Mouse (Mus musculus) liver, embryonic 13.5 days (tissue): Measurements from ENCODE around the gene Hlx. TPM values are rescaled to one million over a fixed set of nuclear protein-coding genes. Genes with fewer than 3 reads are reported as not detected.

Experiments
- ATAC-seq: fragments of 200-750 bp; cut with Nextera tagmentation; 2 replicates; pipeline ENCODE4 v1.8.0; 2017; ENCODE audit warnings: low read depth, mild to moderate bottlenecking, moderate number of reproducible peaks, moderate library complexity
- DNase-seq: peaks from one replicate; pipeline ENCODE4 v3.0.0; 2022
- H3K27ac ChIP-seq: fragments of 300-500 bp; sonication (generic); 2 replicates; pipeline ENCODE4 v1.5.1; 2015; ENCODE audit warnings: moderate library complexity, mild to moderate bottlenecking, inconsistent platforms
- H3K27me3 ChIP-seq: fragments of 300-500 bp; sonication (generic); 2 replicates; pipeline ENCODE4 v1.6.1; 2015; ENCODE audit warnings: mild to moderate bottlenecking, inconsistent platforms
- H3K36me3 ChIP-seq: fragments of 300-500 bp; sonication (generic); 2 replicates; pipeline ENCODE4 v1.6.1; 2015; ENCODE audit warnings: mild to moderate bottlenecking, inconsistent platforms
- H3K4me1 ChIP-seq: fragments of 300-500 bp; sonication (generic); replicated peaks from 2 replicates; pipeline ENCODE4 v1.6.1; 2015; ENCODE audit warnings: inconsistent platforms
- H3K4me2 ChIP-seq: fragments of 300-500 bp; sonication (generic); 2 replicates; pipeline ENCODE4 v1.6.1; 2015; ENCODE audit warnings: inconsistent platforms, mild to moderate bottlenecking, moderate library complexity
- H3K4me3 ChIP-seq: fragments of 300-500 bp; sonication (generic); replicated peaks from 2 replicates; pipeline ENCODE4 v1.5.1; 2015; ENCODE audit warnings: mild to moderate bottlenecking, inconsistent platforms
- H3K9ac ChIP-seq: fragments of 300-500 bp; sonication (generic); 2 replicates; pipeline ENCODE4 v1.6.1; 2015; ENCODE audit warnings: mild to moderate bottlenecking, inconsistent platforms
- H3K9me3 ChIP-seq: fragments of 300-500 bp; sonication (generic); replicated peaks from 2 replicates; pipeline ENCODE4 v1.6.1; 2016; ENCODE audit warnings: inconsistent platforms
- WGBS: fragments of 180-500 bp; shearing (Covaris S2); methylation state at CpG from one replicate; pipeline ENCODE4 v1.1.7; 2015; ENCODE audit not compliant: insufficient replicate concordance; 5-methylcytosine and 5-hydroxymethylcytosine counted together
- polyA plus RNA-seq: library from polyadenylated mRNA; unstranded; fragments of >200 nt; fragmentation: Nextera tagmentation; extraction: Ambion mirVana; gene quantifications from 2 replicates; pipeline ENCODE4 v1.2.1, GENCODE M21; 2015

The Hlx gene
- polyA plus RNA-seq, 1 experiment from 2014 or later, result 8.8 TPM

DNA sequence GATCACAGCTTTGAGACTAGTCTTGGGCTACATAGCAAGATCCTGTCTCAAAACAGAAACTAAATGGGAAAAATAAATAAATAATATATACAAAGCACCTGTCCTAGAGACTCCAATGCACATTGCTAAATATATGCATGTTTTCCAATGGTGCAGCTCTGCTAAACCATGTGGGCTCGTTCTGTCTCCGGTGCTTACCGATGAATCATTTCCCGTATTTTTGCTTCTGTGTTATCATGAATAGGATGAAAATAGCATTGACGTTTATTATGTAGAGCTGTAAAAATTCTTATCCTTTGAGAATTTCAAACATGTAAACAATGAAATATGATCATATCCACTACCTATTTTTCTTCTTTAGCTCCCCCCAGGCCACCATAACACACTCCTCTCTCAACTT is 20.3 kb upstream of the Hlx start:
- 69% methylated on average over 5 of the region's 5 CpGs for WGBS

DNA sequence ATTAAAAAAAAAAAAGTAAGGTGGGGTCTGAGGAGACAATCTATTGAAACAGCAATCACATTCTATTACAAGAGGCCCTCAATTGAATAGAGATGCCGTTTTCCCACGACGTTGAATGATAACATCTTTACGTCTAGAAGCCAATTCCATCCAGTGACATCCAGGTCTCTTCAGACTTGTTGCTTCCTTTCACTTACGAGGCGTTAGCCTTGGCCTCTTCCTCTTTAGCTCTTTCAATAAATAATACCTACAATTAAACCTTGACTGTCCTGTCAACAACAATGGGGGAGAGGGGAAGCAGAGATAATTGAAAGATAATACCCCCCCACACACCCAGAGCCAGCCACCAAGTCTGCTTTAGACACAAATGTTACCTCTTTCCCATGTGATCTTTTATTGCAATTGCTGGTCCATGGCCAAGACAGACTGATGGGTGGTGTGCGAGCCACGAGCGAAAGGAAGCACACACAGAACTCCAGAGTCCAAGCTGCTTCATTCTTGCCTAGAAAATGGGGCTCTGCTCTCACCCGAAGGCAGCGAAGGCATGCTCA is 17.8 kb upstream of the Hlx start:
- Histone ChIP-seq H3K4me2 (no peak overlapping the region), H3K9ac (no peak overlapping the region), H3K4me3 (no peak overlapping the region), H3K27ac (no peak overlapping the region), H3K9me3 (no peaks in the 10 kb centered on the region), H3K4me1 (no peaks in the 10 kb centered on the region), H3K27me3 (no peaks in the 10 kb centered on the region), H3K36me3 (no peaks in the 10 kb centered on the region)
- ATAC-seq (no peak), DNase-seq (no peak)
- WGBS, result 52% methylated on average over 11 of the region's 11 CpGs

More for the DNA sequence above, 20.3 kb upstream of the Hlx start:
- H3K4me1 ChIP-seq, result no peaks in the 10 kb centered on the region
- H3K4me2 ChIP-seq, result no peak overlapping the region
- DNase-seq (no peak), ATAC-seq (no peak)
- H3K9me3 ChIP-seq, result no peaks in the 10 kb centered on the region
- H3K27me3 ChIP-seq, result no peaks in the 10 kb centered on the region
- no peak overlapping the region for H3K9ac ChIP-seq
- H3K36me3 ChIP-seq, result no peaks in the 10 kb centered on the region
- no peak overlapping the region for H3K4me3 ChIP-seq
- H3K27ac ChIP-seq, result no peak overlapping the region

DNA sequence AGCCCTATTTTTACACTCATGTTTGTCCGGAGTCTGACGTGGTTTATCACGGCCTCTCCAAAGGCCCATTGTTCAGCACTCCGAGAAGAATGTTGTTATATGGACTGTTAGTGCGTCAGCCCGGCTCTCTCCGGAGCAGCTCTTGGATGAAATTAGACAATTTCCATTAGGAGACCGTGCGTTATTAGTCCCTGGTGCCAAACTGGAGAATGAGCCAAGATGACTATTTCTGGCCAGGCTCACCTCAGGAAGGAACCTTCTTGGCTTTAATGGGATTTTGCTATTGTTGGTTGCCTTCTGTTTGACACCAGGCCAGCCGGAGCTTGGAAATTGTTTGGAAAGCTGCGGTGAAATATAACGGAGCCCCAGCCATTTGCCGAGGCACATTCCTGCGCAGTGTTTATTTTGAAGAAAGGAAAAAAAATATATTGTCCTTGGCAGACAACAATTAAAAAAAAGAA is 16.3 kb upstream of the Hlx start:
- Histone ChIP-seq H3K27me3 (no peaks in the 10 kb centered on the region), H3K4me2 (no peak overlapping the region), H3K9me3 (no peaks in the 10 kb centered on the region), H3K9ac (no peak overlapping the region), H3K4me3 (no peak overlapping the region), H3K4me1 (no peaks in the 10 kb centered on the region), H3K36me3 (no peaks in the 10 kb centered on the region), H3K27ac (no peak overlapping the region)
- no peak for DNase-seq
- ATAC-seq, result no peak
- WGBS, result 56% methylated on average over 14 of the region's 14 CpGs

DNA sequence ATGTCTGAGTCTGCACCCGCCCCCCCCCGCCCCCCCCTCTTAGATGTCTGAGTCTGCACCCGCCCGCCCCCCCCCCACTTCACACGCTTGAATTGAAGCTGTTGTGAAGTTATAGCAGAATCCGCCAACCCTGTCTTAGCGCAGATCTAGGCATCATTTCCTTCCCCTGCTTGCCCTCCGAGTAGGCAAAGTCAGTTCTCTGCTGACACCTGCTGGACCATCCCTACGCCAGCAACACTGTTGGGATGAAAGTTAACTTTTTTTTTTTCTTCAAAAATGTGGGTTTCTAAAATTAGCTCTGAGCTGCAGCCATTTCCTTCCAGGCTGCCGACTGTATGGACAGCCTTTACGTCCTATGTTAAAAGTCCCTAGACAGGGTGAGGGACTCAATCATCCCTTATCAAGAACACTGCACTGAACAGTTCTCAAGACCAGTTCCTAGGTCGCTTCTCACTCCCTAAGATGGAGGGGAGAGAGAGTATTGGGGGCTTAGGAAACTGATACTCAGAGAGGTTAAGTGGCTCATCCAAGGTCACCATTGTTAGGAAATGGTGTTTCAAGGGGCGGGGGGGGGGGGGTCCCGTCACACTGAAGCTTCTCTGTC is 5.6 kb upstream of the Hlx start:
- Histone ChIP-seq H3K9me3 (no peaks in the 10 kb centered on the region), H3K9ac (no peak overlapping the region), H3K27ac (no peak overlapping the region), H3K36me3 (no peaks in the 10 kb centered on the region), H3K27me3 (peaks cover 69% of the 10 kb centered on the region), H3K4me3 (no peak overlapping the region), H3K4me2 (no peak overlapping the region), H3K4me1 (peaks cover 18% of the 10 kb centered on the region)
- DNase-seq, result peak; percentile 15
- 2% methylated on average over 13 of the region's 14 CpGs for WGBS
- ATAC-seq, result no peak

DNA sequence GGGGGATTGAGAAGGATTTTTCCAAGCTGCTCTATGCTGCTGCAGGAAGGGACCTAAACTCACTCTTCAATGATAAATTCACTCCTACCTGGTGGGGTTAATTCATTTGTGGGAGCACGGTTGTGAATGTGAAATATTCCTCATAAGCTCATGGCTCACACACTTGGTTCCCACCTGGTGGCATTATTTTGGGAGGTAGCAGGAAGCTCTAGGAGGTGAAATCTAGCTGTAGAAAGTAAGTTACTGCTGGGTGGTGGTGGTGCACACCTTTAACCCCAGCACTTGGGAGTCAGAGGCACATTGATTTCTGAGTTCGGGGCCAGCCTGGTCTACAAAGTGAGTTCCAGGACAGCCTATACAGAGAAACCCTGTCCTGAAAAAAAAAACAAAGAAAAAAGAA is 4.8 kb upstream of the Hlx start:
- DNase-seq (no peak), ATAC-seq (no peak)
- Histone ChIP-seq H3K9me3 (no peaks in the 10 kb centered on the region), H3K27ac (no peak overlapping the region), H3K9ac (no peak overlapping the region), H3K4me3 (no peak overlapping the region), H3K4me2 (no peak overlapping the region), H3K27me3 (peaks cover 76% of the 10 kb centered on the region), H3K4me1 (peaks cover 22% of the 10 kb centered on the region), H3K36me3 (no peaks in the 10 kb centered on the region)
- WGBS, result 36% methylated on average over 2 of the region's 2 CpGs

DNA sequence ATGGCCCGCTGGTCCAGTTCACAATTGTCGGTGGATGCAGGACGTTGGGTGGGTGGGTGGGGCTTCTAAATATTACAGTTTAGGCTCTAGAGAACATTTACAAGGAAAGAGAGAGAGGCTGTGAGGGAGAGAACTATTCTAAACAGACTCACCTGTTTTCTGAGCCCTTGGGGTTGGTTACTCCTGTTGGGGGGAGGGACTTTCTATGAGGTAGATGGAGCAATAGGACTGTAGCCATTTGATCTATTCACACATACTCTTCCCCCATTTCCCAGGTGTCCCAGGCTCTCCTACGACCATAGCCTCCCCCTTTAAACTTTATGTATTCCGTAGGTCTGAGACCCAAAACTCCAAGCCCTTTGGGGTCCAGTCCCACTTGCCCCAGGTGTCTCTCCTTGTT is 3.8 kb upstream of the Hlx start:
- no peak for DNase-seq
- H3K9me3 ChIP-seq, result no peaks in the 10 kb centered on the region
- H3K9ac ChIP-seq, result no peak overlapping the region
- no peak for ATAC-seq
- no peaks in the 10 kb centered on the region for H3K36me3 ChIP-seq
- 38% methylated on average over 5 of the region's 5 CpGs for WGBS
- peaks cover 31% of the 10 kb centered on the region for H3K4me1 ChIP-seq
- H3K4me3 ChIP-seq, result no peak overlapping the region
- H3K4me2 ChIP-seq, result no peak overlapping the region
- H3K27me3 ChIP-seq, result peaks cover 86% of the 10 kb centered on the region
- no peak overlapping the region for H3K27ac ChIP-seq

DNA sequence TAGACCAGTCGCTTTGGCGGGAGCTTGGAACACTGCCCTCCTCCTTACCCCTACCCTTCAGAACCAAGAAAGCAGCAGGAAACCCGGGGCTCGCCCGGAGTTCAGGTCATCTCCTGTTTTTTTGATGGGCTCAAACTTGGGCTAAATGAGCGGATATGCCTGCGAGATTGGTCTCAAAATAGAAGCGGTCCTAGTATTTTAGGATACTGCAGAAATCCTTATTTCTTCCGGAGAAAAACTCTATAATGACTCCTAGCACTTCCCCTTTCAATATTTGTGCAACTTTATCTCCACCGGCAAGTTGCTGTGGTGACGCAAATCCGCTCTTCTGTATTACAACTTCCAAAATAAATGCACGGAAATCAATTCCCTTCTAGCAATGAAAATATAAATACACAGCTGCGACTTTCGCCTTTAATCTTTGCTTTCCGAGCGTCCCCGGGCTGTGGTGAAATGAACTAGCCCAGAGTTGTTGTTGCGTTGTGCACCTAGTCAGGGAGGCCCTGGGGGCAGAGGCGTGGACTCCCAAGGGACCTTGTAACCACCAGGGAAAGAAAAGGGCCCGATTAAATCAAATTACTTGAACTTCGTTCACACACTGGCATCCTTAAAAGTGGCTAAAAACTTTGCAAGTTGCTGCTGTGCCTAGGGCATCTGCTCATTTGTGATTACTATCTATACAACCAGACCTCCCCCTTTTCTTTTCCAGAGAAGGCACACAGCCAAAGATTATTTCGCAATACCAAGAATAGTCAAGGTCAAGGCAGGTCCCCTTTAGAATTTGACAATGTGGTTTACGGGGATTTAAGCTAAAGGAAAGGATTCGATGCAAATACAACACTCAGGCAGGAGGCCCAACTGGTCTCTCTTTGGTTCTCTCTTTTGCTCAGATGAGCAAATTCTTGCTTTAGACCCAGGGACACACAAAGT is 2.8 kb upstream of the Hlx start:
- H3K9ac ChIP-seq, result no peak overlapping the region
- H3K27me3 ChIP-seq, result peaks cover 96% of the 10 kb centered on the region
- peaks cover 31% of the 10 kb centered on the region for H3K4me1 ChIP-seq
- no peak for ATAC-seq
- H3K9me3 ChIP-seq, result no peaks in the 10 kb centered on the region
- no peak overlapping the region for H3K27ac ChIP-seq
- no peaks in the 10 kb centered on the region for H3K36me3 ChIP-seq
- WGBS, result 5% methylated on average over 25 of the region's 25 CpGs
- DNase-seq, result no peak
- no peak overlapping the region for H3K4me3 ChIP-seq
- H3K4me2 ChIP-seq, result peak overlapping the region; percentile 94; the same call in 1 of the 2 replicates

DNA sequence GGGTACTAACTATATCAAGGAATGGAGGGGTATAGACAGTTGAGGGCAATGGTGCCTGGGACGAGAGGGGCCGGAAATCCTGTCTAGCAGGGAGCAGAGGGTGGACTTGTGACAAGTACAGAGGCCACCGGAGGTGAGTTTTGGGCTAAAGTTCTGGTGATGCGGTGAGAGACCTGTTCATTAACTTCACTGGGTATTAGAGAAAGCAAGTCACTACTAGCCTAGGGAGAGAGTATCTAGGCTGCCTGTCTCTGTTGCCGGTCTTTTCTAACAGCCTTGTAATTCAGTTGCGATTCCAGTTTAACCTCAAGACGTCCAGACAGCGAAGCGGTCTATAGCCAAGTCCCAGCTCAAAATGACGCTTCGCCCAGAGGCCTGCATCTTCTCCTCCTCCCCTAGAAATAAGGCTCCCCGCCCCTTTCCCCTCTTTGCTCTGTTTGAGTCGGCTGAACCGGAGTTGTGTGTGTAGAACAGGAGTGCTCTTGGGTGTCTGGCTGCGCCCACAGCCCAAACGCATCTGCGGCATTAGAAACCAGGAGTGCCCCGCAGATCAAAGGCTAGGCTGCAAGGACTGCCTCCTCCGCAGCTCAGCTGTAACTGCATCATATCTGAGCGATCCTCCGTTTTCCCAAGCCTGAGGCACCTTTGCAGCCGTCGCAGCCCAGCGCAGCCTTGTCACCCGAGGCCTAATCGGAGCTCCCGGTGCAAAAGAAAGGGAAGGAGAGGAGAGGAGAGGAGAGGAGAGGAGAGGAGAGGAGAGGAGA is 1.8 kb upstream of the Hlx start:
- no peak overlapping the region for H3K27ac ChIP-seq

DNA sequence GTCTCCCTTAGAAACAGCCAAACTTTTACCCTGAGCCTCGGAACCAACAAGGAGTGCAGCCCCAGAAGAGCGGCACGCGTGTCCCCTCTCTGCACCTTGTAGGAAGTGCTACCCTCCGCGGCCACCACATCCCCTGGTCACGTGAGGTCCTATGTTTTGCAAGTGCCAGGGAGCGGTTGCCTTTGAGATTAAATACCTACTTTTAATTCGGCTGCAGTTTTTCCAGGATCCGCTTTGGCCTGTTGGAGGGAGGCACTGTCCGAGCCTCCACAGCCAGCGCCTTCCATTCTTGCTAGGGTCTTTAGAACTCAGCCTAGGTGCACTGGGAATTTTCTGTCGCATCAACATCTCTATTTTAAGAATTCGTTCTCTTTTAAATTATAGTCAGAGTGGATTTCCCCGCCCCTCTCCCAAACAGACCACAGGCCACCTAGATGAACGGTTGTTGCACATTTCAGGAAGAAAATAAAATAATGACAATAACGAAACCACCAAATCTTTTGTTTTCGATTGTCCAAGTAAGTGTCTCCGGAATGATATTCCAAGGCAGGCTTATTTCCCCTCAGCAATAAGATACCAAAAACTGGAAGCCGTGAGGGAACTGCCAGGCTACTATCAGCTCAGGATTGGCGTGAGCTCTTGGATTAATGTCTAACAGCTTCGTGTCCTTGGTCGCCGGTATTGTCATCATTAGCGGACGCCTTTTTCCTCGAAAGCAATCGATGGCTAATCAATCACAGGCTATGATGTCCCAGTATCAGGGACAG is 1.1 kb upstream of the Hlx start:
- H3K9me3 ChIP-seq, result no peaks in the 10 kb centered on the region
- H3K4me2 ChIP-seq, result peak overlapping the region; percentile 94
- DNase-seq (no peak), ATAC-seq (no peak)
- H3K4me1 ChIP-seq, result peaks cover 36% of the 10 kb centered on the region
- H3K9ac ChIP-seq, result peak overlapping the region; percentile 57; the same call in 1 of the 2 replicates
- H3K36me3 ChIP-seq, result no peaks in the 10 kb centered on the region
- peak overlapping the region; percentile 71 for H3K4me3 ChIP-seq
- H3K27ac ChIP-seq, result peak overlapping the region; percentile 23; the same call in 1 of the 2 replicates
- whole genome bisulfite sequencing, result 2% methylated on average over 28 of the region's 28 CpGs
- H3K27me3 ChIP-seq, result peaks cover 100% of the 10 kb centered on the region

More for the DNA sequence above, 1.8 kb upstream of the Hlx start:
- no peaks in the 10 kb centered on the region for H3K9me3 ChIP-seq
- 1% methylated on average over 26 of the region's 27 CpGs for WGBS
- H3K36me3 ChIP-seq, result no peaks in the 10 kb centered on the region
- peaks cover 36% of the 10 kb centered on the region for H3K4me1 ChIP-seq
- ATAC-seq (no peak), DNase-seq (no peak)
- H3K4me2 ChIP-seq, result peak overlapping the region; percentile 94
- peak overlapping the region; percentile 71; the same call in 1 of the 2 replicates for H3K4me3 ChIP-seq
- peaks cover 97% of the 10 kb centered on the region for H3K27me3 ChIP-seq
- no peak overlapping the region for H3K9ac ChIP-seq

DNA sequence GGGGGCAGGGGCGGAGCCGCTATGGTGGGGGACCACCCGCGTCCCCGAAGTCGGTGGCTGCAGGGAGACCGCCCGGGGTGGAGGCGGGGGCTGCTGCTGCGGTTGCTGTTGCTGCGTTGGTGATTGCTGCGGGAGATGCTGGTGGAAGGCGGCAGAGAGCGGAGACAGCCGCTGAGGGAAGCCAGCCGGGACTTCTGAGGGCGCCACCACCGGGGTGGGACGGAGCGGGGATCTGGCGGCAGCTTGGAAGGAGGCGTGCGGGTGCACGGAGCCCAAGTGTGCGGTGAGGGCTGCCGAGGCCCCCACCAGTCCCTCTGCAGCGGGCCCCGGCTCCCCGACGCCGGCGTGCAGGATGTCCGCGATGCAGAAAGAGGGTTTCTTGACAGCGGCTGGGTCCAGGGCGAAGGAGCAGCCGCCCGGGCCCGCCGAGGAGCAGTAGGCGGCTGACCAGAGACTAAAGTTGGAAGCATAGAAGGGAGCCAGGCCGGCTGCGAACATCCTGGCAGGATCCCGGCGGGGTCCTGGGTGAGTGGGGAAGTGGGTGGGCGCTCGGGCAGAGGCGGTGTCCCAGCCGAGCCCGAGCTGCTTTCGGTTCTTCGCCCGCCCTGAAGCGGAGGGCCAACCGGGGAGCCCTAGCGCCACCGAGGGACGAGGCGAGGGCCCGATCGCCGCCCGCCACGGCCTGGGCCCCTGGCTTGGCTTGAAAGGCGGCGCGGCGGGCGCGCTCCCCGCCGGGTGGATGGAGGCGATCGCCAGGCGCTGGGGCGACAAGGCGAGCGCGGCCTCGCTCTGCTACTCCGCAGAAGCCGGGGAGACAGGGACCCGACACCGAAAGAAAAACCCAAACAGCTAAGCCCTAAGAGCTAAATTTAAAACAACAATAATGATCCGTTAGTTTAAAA is 524 bp downstream of the Hlx start:
- peaks cover 41% of the 10 kb centered on the region for H3K4me1 ChIP-seq
- H3K9ac ChIP-seq, result peak overlapping the region; percentile 77
- peak overlapping the region; percentile 94 for H3K4me2 ChIP-seq
- H3K9me3 ChIP-seq, result no peaks in the 10 kb centered on the region
- H3K27ac ChIP-seq, result peak overlapping the region; percentile 83
- 0 out of 2 replicates have a peak, but pooled peaks cover 3% of the 10 kb centered on the region for H3K36me3 ChIP-seq
- peak; percentile 36 for DNase-seq
- peak overlapping the region; percentile 71 for H3K4me3 ChIP-seq
- peak; percentile 67 for ATAC-seq
- H3K27me3 ChIP-seq, result peaks cover 100% of the 10 kb centered on the region
- under 1% methylated on average over 85 of the region's 85 CpGs for WGBS
